Mouse (Mus musculus): ENCODE results near the gene Ssxb2. TPM values are rescaled to one million over a fixed set of nuclear protein-coding genes. Genes with fewer than 3 reads are reported as not detected.
"Not testable (repeated sequence)": the region's sequence is repeated elsewhere in the genome, so short reads cannot be mapped to it uniquely, and the experiment has no call there.

The Ssxb2 gene
- total RNA-seq (2021): not detected
- polyA plus RNA-seq (2012; rRNA removed): not detected in 2 replicates
- long read RNA-seq: 0 reads

GRCm38 (mm10) chrX:8461626-8462025, at the start of gene Ssxb2:
Gene Ssxb2, minus strand, starts transcription at chrX:8461726.
- DNase-seq: not testable (repeated sequence)

- DNase-seq: not testable (repeated sequence)
Observed at GRCm38 (mm10) chrX:8413005-8413404, 48.5 kb downstream of the Ssxb2 start, which contains the start of gene Ssxb1. Gene Ssxb1, plus strand, starts transcription at chrX:8413305.

Other genes starting within 250 kb of the Ssxb2 start
- 10 to 100 TPM; 21.7 to 23.5 TPM for gene Ftsj1, start 209.3 kb downstream of the Ssxb2 start, total RNA-seq (2021)
- 26.1 and 37.8 TPM in 2 replicates for gene Ftsj1, start 209.3 kb downstream of the Ssxb2 start, polyA plus RNA-seq (2012; rRNA removed)
- gene Slc38a5, start 190.6 kb downstream of the Ssxb2 start, total RNA-seq (2021): under 1 TPM in 1 of 2 experiments, not detected in 1; 0.32 TPM
- gene Slc38a5, start 190.6 kb downstream of the Ssxb2 start, polyA plus RNA-seq (2012; rRNA removed): 0.11 TPM in 1 of 2 replicates, not detected in the other
- gene Ssxb10, start 134.3 kb downstream of the Ssxb2 start, total RNA-seq (2021): not detected
- not detected in 2 replicates for gene Ssxb10, start 134.3 kb downstream of the Ssxb2 start, polyA plus RNA-seq (2012; rRNA removed)
- not detected for gene Ssxb9, start 94.7 kb downstream of the Ssxb2 start, total RNA-seq (2021)
- not detected in 2 replicates for gene Ssxb9, start 94.7 kb downstream of the Ssxb2 start, polyA plus RNA-seq (2012; rRNA removed)
- not detected for gene Ssxb1, start 48.4 kb downstream of the Ssxb2 start, total RNA-seq (2021)
- not detected in 2 replicates for gene Ssxb1, start 48.4 kb downstream of the Ssxb2 start, polyA plus RNA-seq (2012; rRNA removed)
- not detected for gene Gm14459, start 63.2 kb upstream of the Ssxb2 start, total RNA-seq (2021)
- not detected in 2 replicates for gene Gm14459, start 63.2 kb upstream of the Ssxb2 start, polyA plus RNA-seq (2012; rRNA removed)
- gene Ssxb6, start 86.5 kb upstream of the Ssxb2 start, total RNA-seq (2021): not detected
- gene Ssxb6, start 86.5 kb upstream of the Ssxb2 start, polyA plus RNA-seq (2012; rRNA removed): not detected in 2 replicates
- not detected for gene Ssxb3, start 130.1 kb upstream of the Ssxb2 start, total RNA-seq (2021)
- not detected in 2 replicates for gene Ssxb3, start 130.1 kb upstream of the Ssxb2 start, polyA plus RNA-seq (2012; rRNA removed)
- gene Ssxb8, start 229.1 kb upstream of the Ssxb2 start, total RNA-seq (2021): not detected
- not detected in 2 replicates for gene Ssxb8, start 229.1 kb upstream of the Ssxb2 start, polyA plus RNA-seq (2012; rRNA removed)